Mouse (Mus musculus) embryonic facial prominence, embryonic 11.5 days (tissue): ENCODE measurements around the gene Rcl1. TPM values are rescaled to one million over a fixed set of nuclear protein-coding genes. Genes with fewer than 3 reads are reported as not detected.
A peak's percentile ranks its signal among the peaks of the same experiment; 100 is the strongest.

ENCODE experiments used
- ATAC-seq: fragments of 200-750 bp; cut with Nextera tagmentation; replicated peaks from 2 replicates; pipeline ENCODE4 v1.8.0; 2017; ENCODE audit warnings: low read depth; ENCODE audit not compliant: insufficient number of reproducible peaks, low FRiP score, low TSS enrichment
- DNase-seq: peaks from one replicate; pipeline ENCODE4 v3.0.0-alpha.2; 2015; ENCODE audit warnings: low spot score
- H3K27ac ChIP-seq: fragments of 300-500 bp; sonication (generic); replicated peaks from 2 replicates; pipeline ENCODE4 v1.5.1; 2014; ENCODE audit warnings: mild to moderate bottlenecking, low read depth, low read length, control low read depth
- H3K27me3 ChIP-seq: fragments of 300-500 bp; sonication (generic); 2 replicates; pipeline ENCODE4 v1.6.1; 2014; ENCODE audit warnings: mild to moderate bottlenecking, low read length, moderate library complexity, mixed read lengths; ENCODE audit not compliant: control insufficient read depth, insufficient read depth
- H3K36me3 ChIP-seq: fragments of 300-500 bp; sonication (generic); replicated peaks from 2 replicates; pipeline ENCODE4 v1.6.1; 2014; ENCODE audit warnings: low read depth, mild to moderate bottlenecking, low read length, moderate library complexity, mixed read lengths; ENCODE audit not compliant: control insufficient read depth, insufficient read depth
- H3K4me1 ChIP-seq: fragments of 300-500 bp; sonication (generic); 2 replicates; pipeline ENCODE4 v1.6.1; 2014; ENCODE audit warnings: low read length, mixed read lengths; ENCODE audit not compliant: control insufficient read depth, insufficient read depth
- H3K4me2 ChIP-seq: fragments of 300-500 bp; sonication (generic); 2 replicates; pipeline ENCODE4 v1.6.1; 2014; ENCODE audit warnings: low read depth, mild to moderate bottlenecking, control low read depth, low read length, moderate library complexity
- H3K4me3 ChIP-seq: fragments of 300-500 bp; sonication (generic); 2 replicates; pipeline ENCODE4 v1.5.1; 2014; ENCODE audit warnings: low read depth, low read length, control low read depth
- H3K9ac ChIP-seq: fragments of 300-500 bp; sonication (generic); replicated peaks from 2 replicates; pipeline ENCODE4 v1.6.1; 2014; ENCODE audit warnings: mild to moderate bottlenecking, control low read depth, low read length
- H3K9me3 ChIP-seq: fragments of 300-500 bp; sonication (generic); replicated peaks from 2 replicates; pipeline ENCODE4 v1.6.1; 2016; ENCODE audit warnings: mild to moderate bottlenecking, low read length, inconsistent platforms, mixed read lengths; ENCODE audit not compliant: control insufficient read depth
- WGBS: fragments of 180-500 bp; shearing (Covaris S2); extraction: QIAGEN DNeasy Blood & Tissue Kit; methylation state at CpG from one replicate; pipeline ENCODE4 v1.1.7; 2014; 5-methylcytosine and 5-hydroxymethylcytosine counted together
- polyA plus RNA-seq: library from polyadenylated mRNA; unstranded; fragments of >200 nt; fragmentation: Nextera tagmentation; extraction: Ambion mirVana; gene quantifications from 2 replicates; pipeline ENCODE4 v1.2.1, GENCODE M21; 2014

The Rcl1 gene
- polyA plus RNA-seq, 1 experiment from 2014 or later = 73.3 TPM

GRCm38 (mm10) chr19:29099596-29099995, 1.6 kb upstream of the Rcl1 start:
- H3K9me3 ChIP-seq = no peaks in the 10 kb centered on the region
- DNase-seq (no peak), ATAC-seq (no peak)
- no peaks in the 10 kb centered on the region for H3K36me3 ChIP-seq
- H3K27me3 ChIP-seq = no peaks in the 10 kb centered on the region
- H3K4me1 ChIP-seq = no peaks in the 10 kb centered on the region
- 85% methylated on average over 4 of the region's 4 CpGs for WGBS
- H3K9ac ChIP-seq = no peak overlapping the region
- no peak overlapping the region for H3K4me3 ChIP-seq
- no peak overlapping the region for H3K4me2 ChIP-seq
- no peak overlapping the region for H3K27ac ChIP-seq

GRCm38 (mm10) chr19:29100261-29100660, 914 bp upstream of the Rcl1 start:
- WGBS = 27% methylated on average over 8 of the region's 8 CpGs
- H3K27ac ChIP-seq = peak overlapping the region; percentile 41; the same call in 1 of the 2 replicates
- H3K9me3 ChIP-seq = no peaks in the 10 kb centered on the region
- peak overlapping the region; percentile 68 for H3K4me2 ChIP-seq
- H3K36me3 ChIP-seq = no peaks in the 10 kb centered on the region
- peak overlapping the region; percentile 95 for H3K4me3 ChIP-seq
- H3K9ac ChIP-seq = peak overlapping the region; percentile 75
- DNase-seq (no peak), ATAC-seq (no peak)
- H3K4me1 ChIP-seq = no peaks in the 10 kb centered on the region
- H3K27me3 ChIP-seq = no peaks in the 10 kb centered on the region

DNA sequence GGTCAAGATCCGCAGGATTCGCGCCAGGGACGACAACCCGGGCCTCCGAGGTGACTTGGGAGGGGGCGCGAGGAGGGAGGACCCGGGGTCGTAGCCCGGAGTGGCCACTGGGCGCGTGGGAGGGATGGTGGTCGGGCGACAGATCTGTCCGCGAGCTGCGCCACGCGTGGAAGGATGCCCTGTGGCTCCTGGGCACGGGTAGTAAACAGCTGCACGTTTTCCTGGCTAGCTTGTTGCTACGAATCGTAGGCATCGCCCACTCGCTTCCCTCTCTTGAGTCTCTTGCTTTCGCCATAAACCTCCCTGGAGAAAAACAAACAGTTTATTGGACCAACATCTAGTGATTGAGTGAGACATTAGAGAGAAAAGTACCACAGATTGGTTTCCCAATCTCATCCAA, 416 bp downstream of the Rcl1 start:
- DNase-seq (peak; percentile 26), ATAC-seq (no peak)
- Histone ChIP-seq H3K4me1 (no peaks in the 10 kb centered on the region), H3K36me3 (no peaks in the 10 kb centered on the region), H3K4me3 (peak overlapping the region; percentile 95), H3K9ac (peak overlapping the region; percentile 71), H3K4me2 (peak overlapping the region; percentile 73), H3K9me3 (no peaks in the 10 kb centered on the region), H3K27me3 (no peaks in the 10 kb centered on the region), H3K27ac (0 out of 2 replicates have a peak overlapping the region, but pooled peaks have one; percentile 13)
- WGBS = 0% methylated on average over 27 of the region's 27 CpGs

- Histone ChIP-seq H3K4me2 (peak overlapping the region; percentile 73), H3K36me3 (no peaks in the 10 kb centered on the region), H3K27ac (no peak overlapping the region), H3K4me1 (no peaks in the 10 kb centered on the region), H3K9me3 (no peaks in the 10 kb centered on the region), H3K9ac (peak overlapping the region; percentile 71), H3K4me3 (peak overlapping the region; percentile 95), H3K27me3 (no peaks in the 10 kb centered on the region)
- no peak for ATAC-seq
- DNase-seq = peak; percentile 26
- 14% methylated on average over 13 of the region's 13 CpGs for WGBS
Measured at GRCm38 (mm10) chr19:29102098-29102497, 923 bp downstream of the Rcl1 start.

DNA sequence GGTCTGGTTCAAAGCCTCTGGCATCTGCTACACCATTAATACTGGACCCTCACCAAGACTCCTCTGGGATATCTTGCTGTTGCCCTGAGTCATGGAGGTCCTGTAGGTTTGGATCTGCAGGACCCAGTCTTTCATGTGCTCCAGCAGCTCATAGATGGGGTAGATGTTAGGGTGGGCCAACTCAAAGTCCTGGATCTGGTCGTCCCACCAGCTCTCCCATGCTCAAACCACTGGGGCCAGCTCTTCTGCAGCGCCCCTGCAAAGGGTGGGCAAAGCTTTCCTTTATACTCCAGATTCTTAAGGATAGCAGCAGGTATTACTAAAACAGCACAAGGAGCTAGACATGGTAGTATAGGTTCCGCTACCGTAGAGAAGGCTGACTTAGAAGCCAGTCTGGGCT, 4.6 kb downstream of the Rcl1 start:
- no peak for ATAC-seq
- Histone ChIP-seq H3K4me1 (no peaks in the 10 kb centered on the region), H3K9me3 (no peaks in the 10 kb centered on the region), H3K36me3 (no peaks in the 10 kb centered on the region), H3K4me2 (no peak overlapping the region), H3K27me3 (no peaks in the 10 kb centered on the region), H3K4me3 (no peak overlapping the region), H3K9ac (no peak overlapping the region), H3K27ac (no peak overlapping the region)
- 94% methylated on average over 4 of the region's 4 CpGs for WGBS
- DNase-seq = no peak

DNA sequence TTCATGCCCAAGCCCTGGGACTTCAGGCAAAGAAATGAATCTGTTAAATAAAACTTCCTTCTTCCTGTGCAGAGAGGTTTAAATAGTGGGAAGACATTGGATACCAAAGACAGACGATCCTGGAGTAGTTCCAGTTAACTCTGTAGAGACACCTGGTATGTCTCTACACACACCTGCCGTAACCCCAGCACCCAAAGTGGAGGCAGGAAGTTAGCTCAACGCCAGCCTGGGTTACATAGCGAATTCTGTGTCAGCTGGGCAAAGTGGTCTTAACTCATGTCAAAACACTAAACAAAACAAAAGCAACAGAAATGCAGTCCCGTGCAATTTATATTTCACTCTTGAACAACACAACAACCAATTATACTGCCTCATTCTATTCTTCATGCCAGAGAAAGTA, 5.1 kb downstream of the Rcl1 start:
- no peak for DNase-seq
- no peaks in the 10 kb centered on the region for H3K9me3 ChIP-seq
- no peak overlapping the region for H3K4me2 ChIP-seq
- H3K9ac ChIP-seq = no peak overlapping the region
- H3K36me3 ChIP-seq = no peaks in the 10 kb centered on the region
- H3K27me3 ChIP-seq = no peaks in the 10 kb centered on the region
- H3K4me1 ChIP-seq = no peaks in the 10 kb centered on the region
- WGBS = 94% methylated on average over 5 of the region's 5 CpGs
- H3K4me3 ChIP-seq = no peak overlapping the region
- no peak for ATAC-seq
- no peak overlapping the region for H3K27ac ChIP-seq

GRCm38 (mm10) chr19:29112662-29113061, 11.5 kb downstream of the Rcl1 start:
- no peaks in the 10 kb centered on the region for H3K36me3 ChIP-seq

GRCm38 (mm10) chr19:29113746-29114649, 12.8 kb downstream of the Rcl1 start:
- H3K27ac ChIP-seq = no peak overlapping the region
- ATAC-seq (no peak), DNase-seq (no peak)
- H3K4me2 ChIP-seq = no peak overlapping the region
- H3K27me3 ChIP-seq = no peaks in the 10 kb centered on the region
- WGBS = 95% methylated on average over 10 of the region's 10 CpGs
- no peak overlapping the region for H3K9ac ChIP-seq
- no peaks in the 10 kb centered on the region for H3K4me1 ChIP-seq
- H3K36me3 ChIP-seq = no peaks in the 10 kb centered on the region; the same call in 1 of the 2 replicates
- H3K4me3 ChIP-seq = no peak overlapping the region
- no peaks in the 10 kb centered on the region for H3K9me3 ChIP-seq

More at GRCm38 (mm10) chr19:29112662-29113061, 11.5 kb downstream of the Rcl1 start:
- H3K9ac ChIP-seq = no peak overlapping the region
- DNase-seq (no peak), ATAC-seq (no peak)
- H3K4me1 ChIP-seq = no peaks in the 10 kb centered on the region
- H3K4me2 ChIP-seq = no peak overlapping the region
- no peak overlapping the region for H3K27ac ChIP-seq
- no peaks in the 10 kb centered on the region for H3K27me3 ChIP-seq
- no peak overlapping the region for H3K4me3 ChIP-seq
- H3K9me3 ChIP-seq = no peaks in the 10 kb centered on the region
- 63% methylated on average over 8 of the region's 8 CpGs for WGBS
